Comparison of ENCODE assay signal across 8 mouse cellular contexts in genomic region chr7:133636738-133637352, GRCm38 (mm10). TPM values are rescaled to one million over a fixed set of nuclear protein-coding genes. Genes with fewer than 3 reads are reported as not detected.
DNase-seq lines count a peak whose midpoint lies in the region; ATAC-seq and TF ChIP-seq lines count a peak whose summit lies in the region.

No protein-coding gene starts in this region.

- no peak for TF ChIP-seq POLR2A in testis, adult 2 months (IDR thresholded peaks at IDR 0.05; ENCODE audit: control insufficient read depth, low read depth, low read length)

- peak; percentile 79 to 92 for DNase-seq in CD8-positive naive resting alpha-beta T cell, adult 2 months (ENCODE audit: low read depth in 2 of 2, low spot score in 2 of 2)
- DNase-seq in c-Kit-positive CD71-negative TER-119-negative erythroid progenitor cells, embryonic 14.5 days (ENCODE audit: low read depth), result peak; percentile 81
- peak; percentile 93 for DNase-seq in forebrain, embryonic 11.5 days (ENCODE audit: low spot score)
- peak; percentile 70 for DNase-seq in heart, postnatal 0 days (ENCODE audit: low spot score)
- DNase-seq in kidney, postnatal 4 days, result peak; percentile 95

- H3K4me1 ChIP-seq in forebrain, embryonic 11.5 days (replicated peaks; ENCODE audit: control insufficient read depth, insufficient read depth, low read length), result peaks cover 3% of the 10 kb centered on the region; the same call in 1 of the 2 replicates
- peaks cover 7% of the 10 kb centered on the region; the same call in 1 of the 2 replicates for H3K4me1 ChIP-seq in heart, postnatal 0 days (ENCODE audit: control insufficient read depth, insufficient read depth)
- H3K4me1 ChIP-seq in liver, embryonic 16.5 days (ENCODE audit: control insufficient read depth, low read depth, low read length), result peaks cover 12% of the 10 kb centered on the region
- peaks cover 15% of the 10 kb centered on the region for H3K4me1 ChIP-seq in neural tube, embryonic 13.5 days (replicated peaks)
- H3K4me1 ChIP-seq in testis, adult 2 months (ENCODE audit: control insufficient read depth, insufficient read depth, low read length), result peaks cover 2% of the 10 kb centered on the region; the same call in 1 of the 2 replicates

- WGBS in forebrain, embryonic 11.5 days, result 1% methylated on average over 21 of the region's 21 CpGs
- 2% methylated on average over 21 of the region's 21 CpGs for WGBS in heart, postnatal 0 days
- 2% methylated on average over 21 of the region's 21 CpGs for WGBS in liver, embryonic 16.5 days (ENCODE audit: insufficient replicate concordance)
- WGBS in neural tube, embryonic 13.5 days, result 2% methylated on average over 21 of the region's 21 CpGs

- peak; percentile 54 for ATAC-seq in forebrain, embryonic 11.5 days (replicated peaks; ENCODE audit: low FRiP score)
- peak; percentile 1; the same call in 1 of the 2 replicates for ATAC-seq in heart, postnatal 0 days (ENCODE audit: insufficient read depth, low read depth)
- no peak for ATAC-seq in liver, embryonic 16.5 days (ENCODE audit: low read depth)
- ATAC-seq in neural tube, embryonic 13.5 days (ENCODE audit: low read depth), result peak; percentile 57

- peak overlapping the region; percentile 53 for H3K4me2 ChIP-seq in forebrain, embryonic 11.5 days (ENCODE audit: low read depth, low read length, severe bottlenecking)
- H3K4me2 ChIP-seq in heart, postnatal 0 days (ENCODE audit: low read depth, low read length), result peak overlapping the region; percentile 96
- peak overlapping the region; percentile 99 for H3K4me2 ChIP-seq in liver, embryonic 16.5 days (ENCODE audit: low read depth, low read length)
- peak overlapping the region; percentile 68 for H3K4me2 ChIP-seq in neural tube, embryonic 13.5 days

- H3K4me3 ChIP-seq in forebrain, embryonic 11.5 days (ENCODE audit: low read depth, low read length), result peak overlapping the region; percentile 92
- H3K4me3 ChIP-seq in heart, postnatal 0 days (ENCODE audit: low read depth, low read length), result peak overlapping the region; percentile 95
- peak overlapping the region; percentile 83 for H3K4me3 ChIP-seq in liver, embryonic 16.5 days (ENCODE audit: low read depth, low read length)
- peak overlapping the region; percentile 67 for H3K4me3 ChIP-seq in neural tube, embryonic 13.5 days
- H3K4me3 ChIP-seq in testis, adult 2 months (ENCODE audit: control insufficient read depth, low read depth, low read length), result peak overlapping the region; percentile 94

- H3K27ac ChIP-seq in forebrain, embryonic 11.5 days (ENCODE audit: low read depth, low read length), result peak overlapping the region; percentile 84
- H3K27ac ChIP-seq in heart, postnatal 0 days (ENCODE audit: low read depth), result peak overlapping the region; percentile 94
- H3K27ac ChIP-seq in liver, embryonic 16.5 days (ENCODE audit: low read length), result peak overlapping the region; percentile 86
- H3K27ac ChIP-seq in neural tube, embryonic 13.5 days (replicated peaks), result peak overlapping the region; percentile 96
- H3K27ac ChIP-seq in testis, adult 2 months (ENCODE audit: control insufficient read depth, insufficient read depth, low read depth, low read length), result peak overlapping the region; percentile 94

- no peaks in the 10 kb centered on the region for H3K27me3 ChIP-seq in forebrain, embryonic 11.5 days (ENCODE audit: control insufficient read depth, insufficient read depth, low read length)
- no peaks in the 10 kb centered on the region for H3K27me3 ChIP-seq in heart, postnatal 0 days (ENCODE audit: control insufficient read depth, insufficient read depth, low read length)
- no peaks in the 10 kb centered on the region for H3K27me3 ChIP-seq in liver, embryonic 16.5 days (ENCODE audit: control insufficient read depth, insufficient read depth, low read depth, low read length)
- no peaks in the 10 kb centered on the region for H3K27me3 ChIP-seq in neural tube, embryonic 13.5 days
- H3K27me3 ChIP-seq in testis, adult 2 months (ENCODE audit: control insufficient read depth, insufficient read depth, low read length), result no peaks in the 10 kb centered on the region

- H3K9ac ChIP-seq in forebrain, embryonic 11.5 days (ENCODE audit: low read length), result peak overlapping the region; percentile 76
- peak overlapping the region; percentile 77 for H3K9ac ChIP-seq in heart, postnatal 0 days (replicated peaks; ENCODE audit: low read depth, low read length)
- peak overlapping the region; percentile 71 for H3K9ac ChIP-seq in liver, embryonic 16.5 days (ENCODE audit: low read depth, low read length)
- peak overlapping the region; percentile 88 for H3K9ac ChIP-seq in neural tube, embryonic 13.5 days

- peaks cover 3% of the 10 kb centered on the region; the same call in 1 of the 2 replicates for H3K36me3 ChIP-seq in forebrain, embryonic 11.5 days (ENCODE audit: control insufficient read depth, insufficient read depth, low read length)
- H3K36me3 ChIP-seq in heart, postnatal 0 days (replicated peaks; ENCODE audit: control insufficient read depth, insufficient read depth, low read length), result peaks cover 14% of the 10 kb centered on the region
- peaks cover 8% of the 10 kb centered on the region for H3K36me3 ChIP-seq in liver, embryonic 16.5 days (ENCODE audit: control insufficient read depth, insufficient read depth)
- peaks cover 22% of the 10 kb centered on the region for H3K36me3 ChIP-seq in neural tube, embryonic 13.5 days
- peaks cover 1% of the 10 kb centered on the region; the same call in 1 of the 2 replicates for H3K36me3 ChIP-seq in testis, adult 2 months (ENCODE audit: control insufficient read depth, insufficient read depth, low read length)

- no peak for TF ChIP-seq EP300 in heart, postnatal 0 days (IDR thresholded peaks at IDR 0.05; ENCODE audit: low read depth)

- TF ChIP-seq CTCF in heart, postnatal 0 days (IDR thresholded peaks at IDR 0.05; ENCODE audit: low read depth), result peak; percentile 82
- TF ChIP-seq CTCF in testis, adult 2 months (IDR thresholded peaks at IDR 0.05; ENCODE audit: control insufficient read depth, insufficient read depth, insufficient replicate concordance, low read depth, low read length), result peak; percentile 80; the same call in 1 of the 2 replicates

- H3K9me3 ChIP-seq in forebrain, embryonic 11.5 days (ENCODE audit: control insufficient read depth, low read length), result no peaks in the 10 kb centered on the region
- no peaks in the 10 kb centered on the region for H3K9me3 ChIP-seq in heart, postnatal 0 days (replicated peaks; ENCODE audit: control insufficient read depth, low read length)
- H3K9me3 ChIP-seq in liver, embryonic 16.5 days (replicated peaks; ENCODE audit: control insufficient read depth, low read length), result no peaks in the 10 kb centered on the region
- H3K9me3 ChIP-seq in neural tube, embryonic 13.5 days, result no peaks in the 10 kb centered on the region

RNA-seq across cellular contexts. Expression of gene Edrf1, which starts 0.5 kb away (rescaled TPM):
- 32.2 and 36.1 TPM in 2 replicates for polyA plus RNA-seq in forebrain, embryonic 11.5 days (2014; fragmentation: Nextera tagmentation; extraction: Ambion mirVana)
- total RNA-seq in heart, postnatal 0 days (2014; rRNA removed; ENCODE audit: low replicate concordance), result 6.3 and 19.4 TPM in 2 replicates
- 7.3 and 8.4 TPM in 2 replicates for polyA plus RNA-seq in heart, postnatal 0 days (2015; fragmentation: Nextera tagmentation; extraction: Ambion mirVana)
- 9.3 and 9.7 TPM in 2 replicates for polyA plus RNA-seq in liver, embryonic 16.5 days (2015; fragmentation: Nextera tagmentation; extraction: Ambion mirVana)
- 16.5 and 20.4 TPM in 2 replicates for polyA plus RNA-seq in neural tube, embryonic 13.5 days (2015; fragmentation: Nextera tagmentation; extraction: Ambion mirVana)
- polyA plus RNA-seq in testis, adult 2 months (2012; rRNA removed), result 12.0 and 12.4 TPM in 2 replicates

RNA-seq across cellular contexts. Expression of gene Tex36, which starts 34.9 kb away (rescaled TPM):
- polyA plus RNA-seq in forebrain, embryonic 11.5 days (2014; fragmentation: Nextera tagmentation; extraction: Ambion mirVana), result not detected in 2 replicates
- total RNA-seq in heart, postnatal 0 days (2014; rRNA removed; ENCODE audit: low replicate concordance), result not detected in 2 replicates
- not detected in 2 replicates for polyA plus RNA-seq in heart, postnatal 0 days (2015; fragmentation: Nextera tagmentation; extraction: Ambion mirVana)
- not detected in 2 replicates for polyA plus RNA-seq in liver, embryonic 16.5 days (2015; fragmentation: Nextera tagmentation; extraction: Ambion mirVana)
- not detected in 2 replicates for polyA plus RNA-seq in neural tube, embryonic 13.5 days (2015; fragmentation: Nextera tagmentation; extraction: Ambion mirVana)
- 119 and 137 TPM in 2 replicates for polyA plus RNA-seq in testis, adult 2 months (2012; rRNA removed)

RNA-seq across cellular contexts. Expression of gene Mmp21, which starts 43.0 kb away (rescaled TPM):
- polyA plus RNA-seq in forebrain, embryonic 11.5 days (2014; fragmentation: Nextera tagmentation; extraction: Ambion mirVana), result not detected in 2 replicates
- total RNA-seq in heart, postnatal 0 days (2014; rRNA removed; ENCODE audit: low replicate concordance), result not detected in 2 replicates
- polyA plus RNA-seq in heart, postnatal 0 days (2015; fragmentation: Nextera tagmentation; extraction: Ambion mirVana), result not detected in 2 replicates
- polyA plus RNA-seq in liver, embryonic 16.5 days (2015; fragmentation: Nextera tagmentation; extraction: Ambion mirVana), result 0.04 TPM in 1 of 2 replicates, not detected in the other
- not detected in 2 replicates for polyA plus RNA-seq in neural tube, embryonic 13.5 days (2015; fragmentation: Nextera tagmentation; extraction: Ambion mirVana)
- not detected in 2 replicates for polyA plus RNA-seq in testis, adult 2 months (2012; rRNA removed)

Comparison
In these comparisons a context has a peak if more than half of its experiments do, and no peak if none do; other contexts are left out.
1. RNA of gene Tex36, which starts 34.9 kb away (polyA plus RNA-seq): 119 to 137 TPM in testis, adult 2 months; not detected in neural tube, embryonic 13.5 days, not detected in forebrain, embryonic 11.5 days, not detected in heart, postnatal 0 days and not detected in liver, embryonic 16.5 days; every median in the first group is over 100 times any median in the second.
2. Peak in every context shown above with its lines, with median percentiles within 50 percentile points of each other: DNase-seq, H3K27ac ChIP-seq, H3K4me2 ChIP-seq, H3K4me3 ChIP-seq and H3K9ac ChIP-seq.